Mouse (Mus musculus) lung, postnatal 0 days (tissue): ENCODE data around the gene Ctcf.

Source experiments
- CTCF ChIP-seq: IDR thresholded peaks from 2 replicates; pipeline ENCODE4 v1.5.1; 2016; ENCODE audit warnings: antibody characterized with exemption, mild to moderate bottlenecking
- EP300 ChIP-seq: IDR thresholded peaks from 2 replicates; pipeline ENCODE4 v1.6.1; 2016; ENCODE audit warnings: antibody characterized with exemption, mild to moderate bottlenecking, control low read depth

DNA sequence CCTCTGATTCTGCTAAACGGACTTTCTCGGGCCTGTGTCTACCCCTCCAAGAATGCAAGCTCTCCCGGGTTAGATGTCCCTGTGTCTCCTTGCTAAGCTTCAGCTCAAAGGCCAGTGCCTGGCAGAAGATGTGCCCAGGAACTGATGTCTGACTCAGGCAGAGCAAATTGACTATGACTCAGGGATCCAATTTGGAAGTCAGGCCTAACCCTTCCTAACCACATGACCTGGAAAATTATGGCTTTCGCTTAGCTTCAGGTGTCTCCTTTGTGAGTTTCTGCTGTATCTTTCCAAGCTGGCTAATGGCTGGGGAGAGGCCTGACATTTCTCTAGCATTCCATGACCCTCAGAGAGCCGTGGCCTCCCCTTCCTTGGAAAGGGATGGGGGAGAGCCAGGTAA is 35.1 kb upstream of the Ctcf start:
- TF ChIP-seq CTCF (no peak), EP300 (no peak)
